Mouse (Mus musculus): ENCODE data around the gene Fam213b. TPM values are rescaled to one million over a fixed set of nuclear protein-coding genes. Genes with fewer than 3 reads are reported as not detected.

Gene Fam213b
- polyA plus RNA-seq, 1 experiment from 2014 or later = 20.1 TPM

DNA sequence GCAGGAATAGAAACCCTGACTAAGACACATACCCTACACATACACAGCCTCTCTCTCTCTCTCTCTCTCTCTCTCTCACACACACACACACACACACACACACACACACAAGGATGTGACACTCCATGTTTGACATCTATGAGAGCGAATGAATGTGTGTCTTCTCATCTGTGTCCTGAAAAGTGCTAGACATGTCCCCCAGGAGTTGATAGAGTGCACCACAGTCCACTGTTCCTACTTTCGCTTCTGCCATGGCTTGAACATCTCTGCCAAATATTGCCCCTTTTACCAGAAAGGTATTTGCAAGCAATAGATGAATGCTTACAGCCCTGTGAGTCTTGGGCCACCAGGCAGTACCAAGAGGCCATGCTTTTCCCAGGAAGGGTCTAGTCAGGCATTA is 41.2 kb upstream of the Fam213b start:
- Histone ChIP-seq H3K4me2 (no peak overlapping the region), H3K9ac (ENCODE audit: low read depth, low read length) (no peak overlapping the region), H3K9me3 (ENCODE audit: control insufficient read depth, low read length) (0 out of 2 replicates have a peak, but pooled peaks cover 2% of the 10 kb centered on the region), H3K27ac (ENCODE audit: low read depth, low read length) (no peak overlapping the region), H3K27me3 (replicated peaks; ENCODE audit: control insufficient read depth, insufficient read depth, low read length) (no peaks in the 10 kb centered on the region; the same call in 1 of the 2 replicates), H3K4me1 (replicated peaks; ENCODE audit: control insufficient read depth, insufficient read depth, low read length) (no peaks in the 10 kb centered on the region), H3K4me3 (ENCODE audit: low read depth, low read length) (no peak overlapping the region), H3K36me3 (ENCODE audit: control insufficient read depth, insufficient read depth, low read length) (no peaks in the 10 kb centered on the region)
- DNase-seq (ENCODE audit: low spot score) (no peak), ATAC-seq (replicated peaks; ENCODE audit: low FRiP score) (no peak)
- WGBS = 80% methylated on average over 2 of the region's 2 CpGs

DNA sequence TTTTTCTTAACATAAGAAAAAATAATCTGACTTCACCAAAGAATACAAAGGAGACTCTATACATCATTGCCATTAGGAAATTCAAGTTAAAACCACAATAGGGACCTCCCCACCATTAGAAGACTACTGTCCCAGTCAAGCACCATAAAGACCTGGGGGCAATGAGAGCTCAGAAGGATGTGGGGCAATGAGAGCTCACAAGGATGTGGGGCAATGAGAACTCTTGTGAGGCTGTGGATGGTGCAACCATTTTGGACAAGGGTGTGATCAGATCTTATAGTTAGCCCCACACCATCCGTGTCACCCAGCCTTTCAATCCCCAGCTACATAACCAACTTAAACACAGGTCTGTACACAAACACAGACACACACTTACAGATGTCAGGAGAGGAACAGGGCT is 38.8 kb upstream of the Fam213b start:
- DNase-seq (ENCODE audit: low spot score) = no peak
- no peak overlapping the region for H3K27ac ChIP-seq (ENCODE audit: low read depth, low read length)

DNA sequence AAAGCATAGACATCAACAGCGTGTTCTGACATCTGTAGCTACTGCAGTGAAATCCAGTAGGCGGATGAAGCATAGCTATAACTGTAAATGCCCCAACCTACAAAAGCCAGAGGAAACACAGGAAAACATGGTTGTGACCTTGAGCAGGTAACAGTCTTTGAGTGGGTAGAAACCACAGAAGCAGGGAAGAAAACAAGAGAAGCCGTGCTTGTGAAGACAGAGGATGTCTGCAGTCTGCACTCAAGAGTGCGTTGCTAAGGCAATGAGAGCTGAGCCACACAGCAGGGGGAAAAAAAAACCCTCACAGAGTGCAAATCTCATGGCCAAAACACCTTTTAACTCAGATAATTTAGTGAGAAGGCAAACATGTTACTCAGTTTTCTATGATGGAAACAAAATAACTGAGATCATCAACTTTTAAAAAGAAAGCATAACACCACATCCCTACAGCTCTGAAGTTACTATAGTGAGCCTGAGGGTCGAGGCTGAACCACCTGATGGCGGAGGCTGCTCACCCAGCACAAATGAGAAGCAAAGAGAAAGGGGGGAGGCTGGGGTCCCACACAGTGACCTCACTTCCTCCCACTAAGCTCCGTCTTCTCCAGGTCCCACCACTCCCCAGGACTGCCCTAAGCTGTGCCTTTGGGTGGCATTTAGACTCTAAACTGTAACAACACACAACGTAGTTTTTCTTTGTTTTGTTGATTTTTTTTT is 37.8 kb upstream of the Fam213b start:
- no peak overlapping the region for H3K27ac ChIP-seq (ENCODE audit: low read depth, low read length)
- no peak overlapping the region for H3K9ac ChIP-seq (ENCODE audit: low read depth, low read length)
- WGBS = 61% methylated on average over 8 of the region's 8 CpGs
- no peaks in the 10 kb centered on the region for H3K4me1 ChIP-seq (replicated peaks; ENCODE audit: control insufficient read depth, insufficient read depth, low read length)
- H3K9me3 ChIP-seq (ENCODE audit: control insufficient read depth, low read length) = no peaks in the 10 kb centered on the region
- no peak for ATAC-seq (replicated peaks; ENCODE audit: low FRiP score)
- H3K4me2 ChIP-seq = no peak overlapping the region
- H3K36me3 ChIP-seq (ENCODE audit: control insufficient read depth, insufficient read depth, low read length) = no peaks in the 10 kb centered on the region
- no peak for DNase-seq (ENCODE audit: low spot score)
- no peak overlapping the region for H3K4me3 ChIP-seq (ENCODE audit: low read depth, low read length)
- H3K27me3 ChIP-seq (replicated peaks; ENCODE audit: control insufficient read depth, insufficient read depth, low read length) = no peaks in the 10 kb centered on the region; the same call in 1 of the 2 replicates

More for the DNA sequence above, 38.8 kb upstream of the Fam213b start:
- H3K9me3 ChIP-seq (ENCODE audit: control insufficient read depth, low read length) = 0 out of 2 replicates have a peak, but pooled peaks cover 2% of the 10 kb centered on the region
- no peaks in the 10 kb centered on the region for H3K4me1 ChIP-seq (replicated peaks; ENCODE audit: control insufficient read depth, insufficient read depth, low read length)
- 72% methylated on average over 1 of the region's 1 CpGs for WGBS
- H3K36me3 ChIP-seq (ENCODE audit: control insufficient read depth, insufficient read depth, low read length) = no peaks in the 10 kb centered on the region
- no peak overlapping the region for H3K4me3 ChIP-seq (ENCODE audit: low read depth, low read length)
- ATAC-seq (replicated peaks; ENCODE audit: low FRiP score) = no peak
- no peak overlapping the region for H3K9ac ChIP-seq (ENCODE audit: low read depth, low read length)
- no peaks in the 10 kb centered on the region; the same call in 1 of the 2 replicates for H3K27me3 ChIP-seq (replicated peaks; ENCODE audit: control insufficient read depth, insufficient read depth, low read length)
- no peak overlapping the region for H3K4me2 ChIP-seq

DNA sequence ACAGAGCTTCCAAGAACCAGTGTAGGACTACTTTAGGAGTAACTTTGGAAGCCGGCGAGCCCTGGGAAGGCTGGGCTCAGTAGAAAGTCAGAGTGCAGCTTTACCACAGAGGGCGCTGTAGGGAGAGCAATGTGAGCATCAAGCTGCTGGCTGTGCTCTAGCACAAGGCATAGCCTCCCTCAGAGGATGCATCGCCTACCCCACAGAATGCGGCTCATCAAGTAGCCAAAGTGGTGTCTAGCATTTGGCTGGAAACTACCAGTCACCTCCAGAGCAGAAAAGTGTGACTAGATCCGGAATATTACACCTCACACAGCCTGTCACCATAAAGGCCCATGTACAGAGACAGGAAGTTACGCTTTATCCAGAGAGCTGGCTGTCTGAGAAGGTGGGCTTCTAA is 36.9 kb upstream of the Fam213b start:
- no peak for DNase-seq (ENCODE audit: low spot score)
- Histone ChIP-seq H3K4me3 (ENCODE audit: low read depth, low read length) (no peak overlapping the region), H3K27me3 (replicated peaks; ENCODE audit: control insufficient read depth, insufficient read depth, low read length) (no peaks in the 10 kb centered on the region; the same call in 1 of the 2 replicates), H3K36me3 (ENCODE audit: control insufficient read depth, insufficient read depth, low read length) (no peaks in the 10 kb centered on the region), H3K4me1 (replicated peaks; ENCODE audit: control insufficient read depth, insufficient read depth, low read length) (no peaks in the 10 kb centered on the region), H3K9ac (ENCODE audit: low read depth, low read length) (no peak overlapping the region), H3K9me3 (ENCODE audit: control insufficient read depth, low read length) (no peaks in the 10 kb centered on the region), H3K27ac (ENCODE audit: low read depth, low read length) (no peak overlapping the region), H3K4me2 (no peak overlapping the region)
- 81% methylated on average over 7 of the region's 7 CpGs for WGBS
- no peak for ATAC-seq (replicated peaks; ENCODE audit: low FRiP score)

DNA sequence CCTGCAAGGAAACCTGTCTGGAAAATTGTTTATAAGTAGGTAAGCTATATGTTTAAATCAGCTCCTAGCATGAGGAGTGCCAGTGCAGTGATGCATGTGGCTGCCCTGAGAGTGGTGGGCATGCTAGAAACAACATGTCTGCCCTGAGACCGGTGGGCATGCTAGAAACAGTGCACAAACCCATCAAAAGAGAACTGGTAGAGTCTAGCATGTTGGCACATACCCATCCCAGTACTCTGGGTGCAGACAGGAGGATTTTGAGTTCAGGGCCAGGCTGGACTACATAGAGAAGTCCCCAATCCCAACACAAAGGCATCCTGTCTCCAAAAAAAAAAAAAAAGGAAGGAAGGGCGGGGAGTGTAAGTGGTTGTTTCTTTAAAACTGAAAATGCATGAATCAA is 35.9 kb upstream of the Fam213b start:
- peaks cover 4% of the 10 kb centered on the region for H3K4me1 ChIP-seq (replicated peaks; ENCODE audit: control insufficient read depth, insufficient read depth, low read length)
- ATAC-seq (replicated peaks; ENCODE audit: low FRiP score) (no peak), DNase-seq (ENCODE audit: low spot score) (no peak)
- H3K36me3 ChIP-seq (ENCODE audit: control insufficient read depth, insufficient read depth, low read length) = no peaks in the 10 kb centered on the region
- H3K4me2 ChIP-seq = no peak overlapping the region
- no peak overlapping the region for H3K27ac ChIP-seq (ENCODE audit: low read depth, low read length)
- no peaks in the 10 kb centered on the region for H3K9me3 ChIP-seq (ENCODE audit: control insufficient read depth, low read length)
- no peaks in the 10 kb centered on the region; the same call in 1 of the 2 replicates for H3K27me3 ChIP-seq (replicated peaks; ENCODE audit: control insufficient read depth, insufficient read depth, low read length)
- H3K4me3 ChIP-seq (ENCODE audit: low read depth, low read length) = no peak overlapping the region
- 76% methylated on average over 2 of the region's 2 CpGs for WGBS
- H3K9ac ChIP-seq (ENCODE audit: low read depth, low read length) = no peak overlapping the region

DNA sequence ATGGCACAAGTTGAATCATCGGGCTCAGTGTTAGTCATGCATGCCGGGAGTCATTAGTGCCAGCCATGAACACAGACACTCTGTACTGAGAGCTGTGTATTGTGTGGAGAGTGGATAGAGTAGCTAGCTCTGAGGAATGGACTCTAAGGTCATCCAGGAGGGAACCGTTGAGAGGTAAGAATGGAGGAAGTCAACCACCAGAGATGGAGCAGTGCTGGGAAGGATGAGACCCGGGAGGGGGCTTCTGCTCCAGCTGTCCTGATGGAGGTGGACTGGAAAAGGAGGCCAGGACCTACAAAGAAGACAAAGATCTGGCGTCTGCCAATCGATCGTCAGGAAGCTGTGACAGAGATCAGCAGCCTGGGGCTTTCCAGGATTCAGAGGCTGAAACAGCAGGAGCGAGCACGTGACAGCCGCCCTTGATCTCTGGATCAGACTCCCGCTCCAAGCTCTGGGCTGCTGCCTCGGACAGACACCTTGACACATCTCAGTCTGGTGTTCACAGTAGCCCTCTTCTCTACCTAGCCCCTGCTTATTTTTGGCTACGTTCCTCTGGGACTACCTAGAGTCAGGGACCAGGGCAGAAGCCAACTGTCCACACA is 34.5 kb upstream of the Fam213b start:
- DNase-seq (ENCODE audit: low spot score) (no peak), ATAC-seq (replicated peaks; ENCODE audit: low FRiP score) (no peak)
- Histone ChIP-seq H3K27ac (ENCODE audit: low read depth, low read length) (no peak overlapping the region), H3K9ac (ENCODE audit: low read depth, low read length) (no peak overlapping the region), H3K27me3 (replicated peaks; ENCODE audit: control insufficient read depth, insufficient read depth, low read length) (no peaks in the 10 kb centered on the region; the same call in 1 of the 2 replicates), H3K4me1 (replicated peaks; ENCODE audit: control insufficient read depth, insufficient read depth, low read length) (peaks cover 14% of the 10 kb centered on the region), H3K9me3 (ENCODE audit: control insufficient read depth, low read length) (no peaks in the 10 kb centered on the region), H3K4me3 (ENCODE audit: low read depth, low read length) (no peak overlapping the region), H3K4me2 (no peak overlapping the region), H3K36me3 (ENCODE audit: control insufficient read depth, insufficient read depth, low read length) (no peaks in the 10 kb centered on the region)
- WGBS = 62% methylated on average over 13 of the region's 13 CpGs

DNA sequence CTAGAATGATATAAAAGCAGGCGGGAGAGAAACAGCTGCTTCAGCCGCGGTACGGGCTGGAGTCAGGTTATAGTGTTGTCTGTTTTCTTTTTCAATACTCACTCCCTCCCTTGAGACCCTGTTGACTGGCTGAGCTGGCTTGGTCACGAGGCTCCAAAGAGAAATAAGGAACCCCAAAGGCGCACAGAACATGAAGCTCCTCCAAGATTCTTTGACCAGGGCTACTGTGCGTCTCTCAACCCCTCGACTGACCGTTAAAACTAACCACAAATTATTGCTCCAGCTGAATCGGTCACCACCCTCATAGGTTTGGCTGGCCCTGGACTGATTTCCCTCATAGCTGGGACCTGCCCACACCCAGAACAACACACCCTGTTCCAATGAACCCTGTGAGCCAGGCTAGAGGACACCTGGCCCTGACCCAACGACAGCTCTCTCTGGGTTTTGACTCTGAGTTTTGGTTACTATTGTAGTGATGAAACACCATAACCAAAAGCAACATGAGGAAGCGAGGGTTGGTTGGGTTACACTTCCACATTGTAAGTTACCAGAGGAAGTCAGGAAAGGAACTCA is 30.2 kb upstream of the Fam213b start:
- H3K9ac ChIP-seq (ENCODE audit: low read depth, low read length) = peak overlapping the region; percentile 72
- no peaks in the 10 kb centered on the region; the same call in 1 of the 2 replicates for H3K27me3 ChIP-seq (replicated peaks; ENCODE audit: control insufficient read depth, insufficient read depth, low read length)
- H3K9me3 ChIP-seq (ENCODE audit: control insufficient read depth, low read length) = no peaks in the 10 kb centered on the region
- peaks cover 43% of the 10 kb centered on the region for H3K4me1 ChIP-seq (replicated peaks; ENCODE audit: control insufficient read depth, insufficient read depth, low read length)
- peak overlapping the region; percentile 78 for H3K27ac ChIP-seq (ENCODE audit: low read depth, low read length)
- H3K4me2 ChIP-seq = peak overlapping the region; percentile 90
- H3K4me3 ChIP-seq (ENCODE audit: low read depth, low read length) = peak overlapping the region; percentile 58
- peaks cover 14% of the 10 kb centered on the region; the same call in 1 of the 2 replicates for H3K36me3 ChIP-seq (ENCODE audit: control insufficient read depth, insufficient read depth, low read length)
- DNase-seq (ENCODE audit: low spot score) (no peak), ATAC-seq (replicated peaks; ENCODE audit: low FRiP score) (peak; percentile 67)
- 38% methylated on average over 12 of the region's 12 CpGs for WGBS

DNA sequence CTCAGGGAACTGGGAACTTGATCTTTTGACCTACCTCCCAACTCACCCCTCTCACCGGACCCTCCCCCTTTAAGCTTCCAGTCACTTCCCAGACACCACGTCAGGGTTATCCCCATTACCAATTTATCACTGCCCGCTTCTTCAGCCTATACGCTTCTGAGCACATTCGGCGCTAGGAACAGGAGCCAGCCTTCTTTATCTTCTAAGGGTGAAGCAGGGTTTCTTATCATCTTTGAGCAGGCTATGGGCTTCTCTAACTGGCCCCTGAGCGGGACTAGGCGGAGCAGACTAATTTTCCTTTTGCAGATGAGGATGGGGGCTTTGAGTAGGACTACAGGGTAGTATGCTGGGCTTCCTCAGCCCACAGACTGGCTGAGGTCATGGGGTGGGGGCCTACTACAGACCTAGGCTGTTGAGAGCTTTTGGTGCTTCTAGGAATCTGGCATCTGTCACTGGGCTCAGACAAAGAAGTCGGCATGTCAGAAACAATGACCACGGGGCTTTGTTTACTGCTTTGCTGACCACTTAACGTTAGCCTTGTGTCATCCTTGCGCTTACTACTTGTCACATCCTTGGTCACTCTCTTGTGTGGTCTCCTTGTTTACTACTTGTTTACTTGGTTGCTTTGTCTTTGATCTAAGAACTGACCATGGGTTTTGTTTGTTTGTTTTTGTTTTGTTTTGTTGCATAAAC is 29.6 kb upstream of the Fam213b start, which contains the start of gene Tnfrsf14:
Tnfrsf14 (minus strand) TSS at position 169 of the 693 bp plus-strand sequence.
- Histone ChIP-seq H3K4me3 (ENCODE audit: low read depth, low read length) (peak within 1 kb of the TSS; percentile 58), H3K27ac (ENCODE audit: low read depth, low read length) (peak within 1 kb of the TSS; percentile 78), H3K9ac (ENCODE audit: low read depth, low read length) (peak within 1 kb of the TSS; percentile 72), H3K4me2 (peak within 1 kb of the TSS; percentile 90), H3K27me3 (replicated peaks; ENCODE audit: control insufficient read depth, insufficient read depth, low read length) (no peaks in the 10 kb centered on the region; the same call in 1 of the 2 replicates), H3K9me3 (ENCODE audit: control insufficient read depth, low read length) (no peaks in the 10 kb centered on the region), H3K4me1 (replicated peaks; ENCODE audit: control insufficient read depth, insufficient read depth, low read length) (peaks cover 45% of the 10 kb centered on the region), H3K36me3 (ENCODE audit: control insufficient read depth, insufficient read depth, low read length) (peaks cover 19% of the 10 kb centered on the region; the same call in 1 of the 2 replicates)
- DNase-seq (ENCODE audit: low spot score) (peak; percentile 69), ATAC-seq (replicated peaks; ENCODE audit: low FRiP score) (peak; percentile 91)
- WGBS = 13% methylated on average over 12 of the region's 12 CpGs
